Mouse (Mus musculus) T-helper 2 cell (primary cell): Measurements from ENCODE around the gene Rbm14.
"Not testable (repeated sequence)": the region's sequence is repeated elsewhere in the genome, so short reads cannot be mapped to it uniquely, and the experiment has no call there.

Experiments
- in situ Hi-C: fragments of 300-600 bp; cut with MboI, MseI; formaldehyde crosslinking; loops from one replicate; pipeline ENCODE4 v1.15.1; 2025; ENCODE audit warnings: high pct_unique_total_duplicates

The Rbm14 gene

GRCm38 (mm10) chr19:4813015-4813414 lies 1.6 kb upstream of the Rbm14 start:
- in situ Hi-C loops: no loop called here

GRCm38 (mm10) chr19:4812334-4812949 lies 1.0 kb upstream of the Rbm14 start:
- in situ Hi-C loops: not testable (repeated sequence)

GRCm38 (mm10) chr19:4811909-4812242 lies 442 bp upstream of the Rbm14 start:
- in situ Hi-C loops: no loop called here

GRCm38 (mm10) chr19:4810746-4811062 lies 730 bp downstream of the Rbm14 start:
- in situ Hi-C loops: no loop called here

- in situ Hi-C loops: no loop called here
These were observed 1.1 kb downstream of the Rbm14 start for GRCm38 (mm10) chr19:4810309-4810708.

GRCm38 (mm10) chr19:4803283-4803682 lies 8.2 kb downstream of the Rbm14 start:
- in situ Hi-C loops: no loop called here

- in situ Hi-C loops: no loop called here
These were observed 8.7 kb downstream of the Rbm14 start for GRCm38 (mm10) chr19:4802691-4803091.

- in situ Hi-C loops: no loop called here
These were observed 12.4 kb downstream of the Rbm14 start for GRCm38 (mm10) chr19:4799083-4799482.

GRCm38 (mm10) chr19:4797846-4798245 lies 13.6 kb downstream of the Rbm14 start:
- in situ Hi-C loops: no loop called here

GRCm38 (mm10) chr19:4795929-4796328 lies 15.5 kb downstream of the Rbm14 start:
- in situ Hi-C loops: no loop called here

GRCm38 (mm10) chr19:4793831-4794422 lies 17.5 kb downstream of the Rbm14 start, which contains the start of gene Rbm4:
Gene Rbm4 (minus strand): TSS chr19:4793901.
- in situ Hi-C loops: no loop called here

GRCm38 (mm10) chr19:4793281-4793830 lies 18.1 kb downstream of the Rbm14 start:
- in situ Hi-C loops: no loop called here

GRCm38 (mm10) chr19:4786313-4786712 lies 25.1 kb downstream of the Rbm14 start:
- in situ Hi-C loops: no loop called here

- in situ Hi-C loops: no loop called here
These were observed 26.2 kb downstream of the Rbm14 start for GRCm38 (mm10) chr19:4785206-4785605.

- in situ Hi-C loops: no loop called here
These were observed 28.5 kb downstream of the Rbm14 start for GRCm38 (mm10) chr19:4782891-4783290.

GRCm38 (mm10) chr19:4772785-4773184 lies 38.6 kb downstream of the Rbm14 start:
- in situ Hi-C loops: no loop called here

- in situ Hi-C loops: no loop called here
These were observed 43.8 kb downstream of the Rbm14 start for GRCm38 (mm10) chr19:4767507-4768148.

GRCm38 (mm10) chr19:4762876-4763275 lies 48.6 kb downstream of the Rbm14 start:
- in situ Hi-C loops: no loop called here

- in situ Hi-C loops: not testable (repeated sequence)
These were observed 50.9 kb downstream of the Rbm14 start for GRCm38 (mm10) chr19:4760544-4760943.

- in situ Hi-C loops: loop anchor here (5.0 kb wide), 1 partner anchor 215 kb away; no protein-coding TSS in a partner anchor
These were observed 54.5 kb downstream of the Rbm14 start for GRCm38 (mm10) chr19:4756921-4757320.

GRCm38 (mm10) chr19:4756193-4756911 lies 55.1 kb downstream of the Rbm14 start, which contains the start of gene Rbm4b:
Gene Rbm4b (plus strand): TSS chr19:4756497.
- in situ Hi-C loops: loop anchor here (5.0 kb wide), 1 partner anchor 216 kb away; no protein-coding TSS in a partner anchor

- in situ Hi-C loops: loop anchor here (5.0 kb wide), 1 partner anchor 217 kb away; no protein-coding TSS in a partner anchor
These were observed 55.8 kb downstream of the Rbm14 start for GRCm38 (mm10) chr19:4755565-4756192.
